Mouse (Mus musculus) hindbrain, embryonic 11.5 days (tissue): ENCODE measurements around the gene Ppp2r2c. TPM values are rescaled to one million over a fixed set of nuclear protein-coding genes. Genes with fewer than 3 reads are reported as not detected.

Experiments
- ATAC-seq: fragments of 200-750 bp; cut with Nextera tagmentation; 2 replicates; pipeline ENCODE4 v1.8.0; 2017; ENCODE audit warnings: mild to moderate bottlenecking, moderate TSS enrichment, moderate library complexity; ENCODE audit not compliant: low FRiP score
- DNase-seq: peaks from one replicate; pipeline ENCODE4 v3.0.0-alpha.2; 2015; ENCODE audit warnings: low spot score
- H3K27ac ChIP-seq: fragments of 300-500 bp; sonication (generic); 2 replicates; pipeline ENCODE4 v1.5.1; 2014; ENCODE audit warnings: mild to moderate bottlenecking, low read depth, low read length
- H3K27me3 ChIP-seq: fragments of 300-500 bp; sonication (generic); 2 replicates; pipeline ENCODE4 v1.6.1; 2014; ENCODE audit warnings: mild to moderate bottlenecking, low read length, moderate library complexity, mixed read lengths; ENCODE audit not compliant: control insufficient read depth, insufficient read depth
- H3K36me3 ChIP-seq: fragments of 300-500 bp; sonication (generic); 2 replicates; pipeline ENCODE4 v1.6.1; 2014; ENCODE audit warnings: mild to moderate bottlenecking, low read length, moderate library complexity, mixed read lengths; ENCODE audit not compliant: control insufficient read depth, insufficient read depth
- H3K4me1 ChIP-seq: fragments of 300-500 bp; sonication (generic); replicated peaks from 2 replicates; pipeline ENCODE4 v1.6.1; 2014; ENCODE audit warnings: low read length, mixed read lengths; ENCODE audit not compliant: control insufficient read depth, insufficient read depth
- H3K4me2 ChIP-seq: fragments of 300-500 bp; sonication (generic); replicated peaks from 2 replicates; pipeline ENCODE4 v1.6.1; 2014; ENCODE audit warnings: mild to moderate bottlenecking, low read depth, low read length
- H3K4me3 ChIP-seq: fragments of 300-500 bp; sonication (generic); 2 replicates; pipeline ENCODE4 v1.5.1; 2014; ENCODE audit warnings: low read depth, low read length
- H3K9ac ChIP-seq: fragments of 300-500 bp; sonication (generic); 2 replicates; pipeline ENCODE4 v1.6.1; 2014; ENCODE audit warnings: low read depth, low read length
- H3K9me3 ChIP-seq: fragments of 300-500 bp; sonication (generic); 2 replicates; pipeline ENCODE4 v1.6.1; 2016; ENCODE audit warnings: low read length; ENCODE audit not compliant: control insufficient read depth
- WGBS: fragments of 180-500 bp; shearing (Covaris S2); extraction: QIAGEN DNeasy Blood & Tissue Kit; methylation state at CpG from one replicate; pipeline ENCODE4 v1.1.7; 2014; 5-methylcytosine and 5-hydroxymethylcytosine counted together
- polyA plus RNA-seq: library from polyadenylated mRNA; unstranded; fragments of >200 nt; fragmentation: Nextera tagmentation; extraction: Ambion mirVana; gene quantifications from 2 replicates; pipeline ENCODE4 v1.2.1, GENCODE M21; 2014

Ppp2r2c gene
- polyA plus RNA-seq, 1 experiment from 2014 or later, result 1.9 TPM

DNA sequence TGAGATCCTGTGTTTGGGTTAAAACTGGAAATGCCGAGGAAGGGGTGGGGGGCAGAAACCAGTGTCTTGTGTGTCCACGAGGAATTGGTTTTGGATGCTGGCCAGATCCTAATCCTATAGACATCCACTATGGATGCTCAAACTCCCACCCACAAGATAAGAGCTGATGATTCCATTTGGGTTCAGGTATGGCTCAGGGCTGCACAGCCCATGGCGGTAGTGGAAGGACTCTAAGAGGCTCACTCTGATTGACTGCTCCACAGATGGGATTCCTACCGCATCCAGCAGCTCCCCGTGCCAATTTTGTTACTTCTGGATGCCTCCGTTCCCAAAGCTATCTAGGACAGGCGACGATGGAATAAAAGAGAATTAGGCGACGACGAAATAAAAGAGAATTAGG is 20.6 kb downstream of the Ppp2r2c start:
- ATAC-seq, result no peak
- WGBS, result 94% methylated on average over 11 of the region's 11 CpGs
- DNase-seq, result no peak
- peaks cover 7% of the 10 kb centered on the region; the same call in 1 of the 2 replicates for H3K4me1 ChIP-seq
- H3K27me3 ChIP-seq, result no peaks in the 10 kb centered on the region
- H3K9me3 ChIP-seq, result no peaks in the 10 kb centered on the region
- no peak overlapping the region for H3K9ac ChIP-seq
- H3K4me2 ChIP-seq, result no peak overlapping the region
- H3K4me3 ChIP-seq, result no peak overlapping the region
- H3K36me3 ChIP-seq, result no peaks in the 10 kb centered on the region
- H3K27ac ChIP-seq, result no peak overlapping the region

DNA sequence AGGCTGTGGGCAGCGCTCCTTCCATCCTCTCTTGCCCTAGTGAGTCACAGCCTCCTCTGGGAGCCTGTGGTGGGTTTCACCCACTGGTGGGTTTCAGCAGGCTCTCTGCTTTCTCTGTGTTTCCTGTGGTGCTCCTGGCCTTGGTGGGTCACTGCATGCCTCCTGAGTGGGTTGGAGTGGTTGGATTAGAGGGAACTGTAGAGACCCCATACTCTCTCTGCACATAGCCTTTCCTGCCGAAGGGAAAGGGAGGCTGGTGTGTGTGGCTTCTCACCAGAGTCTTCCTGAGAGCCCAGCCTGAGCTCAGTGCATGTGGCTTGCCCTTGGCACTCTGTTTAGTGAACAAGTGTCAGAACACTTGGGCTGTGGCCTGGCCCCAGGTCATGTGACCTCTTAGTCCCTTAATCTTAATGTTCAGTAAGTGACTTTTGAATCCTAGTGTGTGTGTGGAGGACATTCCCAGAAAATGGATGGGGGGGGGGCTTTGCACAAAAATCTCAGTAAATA is 21.1 kb downstream of the Ppp2r2c start:
- Histone ChIP-seq H3K4me3 (no peak overlapping the region), H3K4me1 (peaks cover 7% of the 10 kb centered on the region; the same call in 1 of the 2 replicates), H3K36me3 (no peaks in the 10 kb centered on the region), H3K27me3 (no peaks in the 10 kb centered on the region), H3K27ac (no peak overlapping the region), H3K9ac (no peak overlapping the region), H3K9me3 (no peaks in the 10 kb centered on the region), H3K4me2 (no peak overlapping the region)
- WGBS, result 89% methylated on average over 2 of the region's 2 CpGs
- no peak for DNase-seq
- ATAC-seq, result no peak

DNA sequence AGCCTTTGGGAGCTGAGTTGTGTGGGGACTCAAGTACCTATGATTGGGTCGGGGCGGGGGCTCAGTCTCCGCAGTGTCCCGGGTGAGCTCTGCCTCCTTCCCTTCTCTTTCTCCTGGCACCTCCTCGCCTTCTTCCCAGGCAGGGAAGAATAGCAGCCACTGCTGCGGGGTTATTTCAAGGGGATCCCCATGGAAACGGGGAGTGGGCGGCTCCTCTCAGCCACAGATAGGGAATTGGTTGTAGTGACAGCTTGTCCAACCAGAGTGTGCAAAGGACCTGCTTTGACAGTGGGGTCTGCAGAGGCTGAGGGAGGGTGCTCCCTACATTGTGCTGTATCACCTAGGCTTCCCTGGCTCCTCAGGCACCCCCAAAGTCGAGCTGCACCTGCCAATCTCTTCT is 22.5 kb downstream of the Ppp2r2c start:
- ATAC-seq (no peak; the same call in none of the 2 replicates), DNase-seq (peak; percentile 40)
- WGBS, result 26% methylated on average over 9 of the region's 9 CpGs
- no peaks in the 10 kb centered on the region for H3K36me3 ChIP-seq
- H3K4me2 ChIP-seq, result no peak overlapping the region
- H3K4me3 ChIP-seq, result no peak overlapping the region
- no peak overlapping the region for H3K9ac ChIP-seq
- no peaks in the 10 kb centered on the region for H3K27me3 ChIP-seq
- no peaks in the 10 kb centered on the region for H3K9me3 ChIP-seq
- no peak overlapping the region for H3K27ac ChIP-seq
- H3K4me1 ChIP-seq, result peaks cover 7% of the 10 kb centered on the region; the same call in 1 of the 2 replicates

DNA sequence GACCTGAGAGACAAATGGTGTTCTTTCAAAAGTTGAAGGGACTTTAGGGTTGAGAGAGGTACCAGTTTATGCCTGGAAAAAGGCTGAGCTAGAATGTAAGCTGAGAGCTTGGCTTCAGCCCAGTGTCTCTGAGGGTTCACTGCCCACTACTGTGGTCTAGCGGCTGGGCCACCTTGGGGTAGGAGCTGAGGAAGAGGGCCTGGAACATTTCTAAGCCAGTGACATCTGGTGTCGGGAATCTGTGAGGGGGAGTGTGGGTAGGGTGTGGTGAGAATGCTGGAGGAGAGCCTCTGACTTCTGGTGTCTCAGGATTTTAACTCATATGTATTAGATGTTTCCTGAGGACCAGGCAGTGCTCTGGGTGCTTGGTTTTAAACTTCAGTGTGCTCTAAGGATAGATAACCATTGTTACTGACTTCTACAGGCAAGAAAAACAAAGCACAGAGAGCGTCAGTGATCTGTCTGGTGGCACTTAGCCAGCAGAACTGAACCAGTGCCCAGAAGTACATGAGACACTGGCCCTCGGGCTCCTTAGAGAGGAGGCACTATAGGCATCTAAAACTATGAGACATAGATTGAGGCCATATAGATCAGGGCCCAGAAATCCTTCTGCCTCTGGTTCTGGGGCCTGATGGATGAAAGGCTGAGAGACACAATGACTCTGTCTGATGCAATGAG is 23.6 kb downstream of the Ppp2r2c start:
- H3K4me2 ChIP-seq, result no peak overlapping the region
- peaks cover 6% of the 10 kb centered on the region; the same call in 1 of the 2 replicates for H3K4me1 ChIP-seq
- H3K36me3 ChIP-seq, result no peaks in the 10 kb centered on the region
- DNase-seq, result no peak
- H3K27ac ChIP-seq, result no peak overlapping the region
- no peak overlapping the region for H3K4me3 ChIP-seq
- no peak overlapping the region for H3K9ac ChIP-seq
- WGBS, result 70% methylated on average over 4 of the region's 4 CpGs
- no peak for ATAC-seq
- H3K27me3 ChIP-seq, result no peaks in the 10 kb centered on the region
- no peaks in the 10 kb centered on the region for H3K9me3 ChIP-seq

DNA sequence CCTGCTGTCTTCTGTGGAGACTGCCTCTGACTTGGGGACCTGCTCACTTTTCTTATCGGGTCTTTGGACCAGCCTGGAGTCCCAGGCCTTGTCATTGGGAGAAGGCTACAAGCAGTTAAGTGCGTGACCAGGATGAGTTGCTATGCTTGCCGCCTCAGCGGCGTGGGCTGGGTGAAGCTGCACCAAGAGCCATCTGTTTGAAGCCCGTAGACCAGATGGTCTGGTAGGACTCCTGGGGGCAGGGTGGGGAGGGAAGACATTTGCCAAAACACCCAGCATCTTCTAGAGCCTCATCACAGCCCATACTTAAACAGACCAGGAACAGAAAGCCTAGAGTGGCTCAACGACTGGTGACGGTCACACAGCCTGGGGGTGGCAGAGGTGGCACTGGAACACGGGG is 24.9 kb downstream of the Ppp2r2c start:
- ATAC-seq, result no peak
- no peak overlapping the region for H3K4me2 ChIP-seq
- no peak overlapping the region for H3K27ac ChIP-seq
- DNase-seq, result no peak
- 72% methylated on average over 9 of the region's 9 CpGs for WGBS
- H3K9ac ChIP-seq, result no peak overlapping the region
- no peaks in the 10 kb centered on the region for H3K9me3 ChIP-seq
- H3K36me3 ChIP-seq, result no peaks in the 10 kb centered on the region
- H3K4me1 ChIP-seq, result 0 out of 2 replicates have a peak, but pooled peaks cover 4% of the 10 kb centered on the region
- H3K27me3 ChIP-seq, result no peaks in the 10 kb centered on the region
- no peak overlapping the region for H3K4me3 ChIP-seq

DNA sequence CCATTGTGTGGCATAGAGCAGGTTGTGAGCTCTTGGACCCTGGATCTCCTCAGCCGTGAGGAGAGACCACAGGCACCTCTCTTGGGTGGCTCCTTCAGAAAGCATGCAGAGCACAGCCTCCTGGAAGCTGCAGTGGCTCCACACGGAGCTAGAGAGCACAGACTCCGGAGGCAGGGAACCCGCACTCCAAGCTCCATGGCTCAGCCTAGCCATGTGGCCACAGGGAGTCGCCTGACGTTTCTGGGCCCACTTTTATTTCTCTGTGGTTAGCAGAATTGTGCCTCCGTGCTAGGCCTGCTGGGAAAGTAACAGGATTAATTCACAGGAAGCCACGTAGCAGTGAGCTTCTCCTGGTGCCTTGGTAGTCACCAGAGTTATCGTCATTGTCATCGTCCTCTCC is 25.8 kb downstream of the Ppp2r2c start:
- no peak overlapping the region for H3K4me3 ChIP-seq
- no peak overlapping the region for H3K4me2 ChIP-seq
- no peaks in the 10 kb centered on the region for H3K9me3 ChIP-seq
- 0 out of 2 replicates have a peak, but pooled peaks cover 4% of the 10 kb centered on the region for H3K4me1 ChIP-seq
- H3K27me3 ChIP-seq, result no peaks in the 10 kb centered on the region
- ATAC-seq (no peak), DNase-seq (no peak)
- H3K27ac ChIP-seq, result no peak overlapping the region
- no peak overlapping the region for H3K9ac ChIP-seq
- no peaks in the 10 kb centered on the region for H3K36me3 ChIP-seq
- 77% methylated on average over 10 of the region's 10 CpGs for WGBS

DNA sequence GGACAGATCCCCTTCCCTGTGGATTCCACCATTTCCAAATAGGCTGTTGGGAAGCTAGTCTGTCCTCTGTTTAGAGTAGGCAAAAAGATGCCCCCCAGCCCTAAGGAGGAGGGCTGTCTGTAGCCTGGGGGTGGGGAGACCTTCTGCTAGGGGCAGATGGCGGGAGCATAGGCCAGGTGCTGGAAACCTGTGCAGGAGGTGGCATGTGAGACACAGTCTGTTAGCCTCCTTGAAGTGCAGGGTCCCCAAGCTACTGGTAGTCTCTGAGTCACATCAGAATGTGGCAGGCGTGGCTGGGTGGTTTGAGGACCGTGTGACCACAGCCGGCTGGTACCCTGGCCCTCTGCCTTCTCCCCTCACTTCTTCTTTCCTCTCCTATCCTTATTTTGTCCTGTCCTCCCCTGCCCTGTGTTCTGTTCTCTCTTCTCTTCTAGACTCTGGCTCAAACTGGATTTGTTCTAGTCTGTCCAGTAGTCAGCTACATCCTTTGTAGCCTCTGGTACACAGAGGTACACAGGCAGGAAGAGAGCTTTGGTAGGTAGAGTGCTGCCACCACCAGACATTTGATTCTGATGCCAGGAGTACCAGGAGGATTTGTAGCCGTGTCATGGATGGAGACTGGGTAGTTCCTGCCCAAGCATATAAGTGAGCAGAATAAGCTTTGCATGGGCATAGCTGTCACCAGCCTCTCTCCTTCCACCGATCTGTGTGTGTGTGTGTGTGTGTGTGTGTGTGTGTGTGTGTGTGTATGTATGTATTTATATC is 26.5 kb downstream of the Ppp2r2c start:
- Histone ChIP-seq H3K9me3 (no peaks in the 10 kb centered on the region), H3K27me3 (no peaks in the 10 kb centered on the region), H3K9ac (no peak overlapping the region), H3K4me3 (no peak overlapping the region), H3K4me2 (no peak overlapping the region), H3K36me3 (no peaks in the 10 kb centered on the region), H3K4me1 (0 out of 2 replicates have a peak, but pooled peaks cover 4% of the 10 kb centered on the region), H3K27ac (no peak overlapping the region)
- ATAC-seq (no peak), DNase-seq (no peak)
- 75% methylated on average over 6 of the region's 6 CpGs for WGBS

DNA sequence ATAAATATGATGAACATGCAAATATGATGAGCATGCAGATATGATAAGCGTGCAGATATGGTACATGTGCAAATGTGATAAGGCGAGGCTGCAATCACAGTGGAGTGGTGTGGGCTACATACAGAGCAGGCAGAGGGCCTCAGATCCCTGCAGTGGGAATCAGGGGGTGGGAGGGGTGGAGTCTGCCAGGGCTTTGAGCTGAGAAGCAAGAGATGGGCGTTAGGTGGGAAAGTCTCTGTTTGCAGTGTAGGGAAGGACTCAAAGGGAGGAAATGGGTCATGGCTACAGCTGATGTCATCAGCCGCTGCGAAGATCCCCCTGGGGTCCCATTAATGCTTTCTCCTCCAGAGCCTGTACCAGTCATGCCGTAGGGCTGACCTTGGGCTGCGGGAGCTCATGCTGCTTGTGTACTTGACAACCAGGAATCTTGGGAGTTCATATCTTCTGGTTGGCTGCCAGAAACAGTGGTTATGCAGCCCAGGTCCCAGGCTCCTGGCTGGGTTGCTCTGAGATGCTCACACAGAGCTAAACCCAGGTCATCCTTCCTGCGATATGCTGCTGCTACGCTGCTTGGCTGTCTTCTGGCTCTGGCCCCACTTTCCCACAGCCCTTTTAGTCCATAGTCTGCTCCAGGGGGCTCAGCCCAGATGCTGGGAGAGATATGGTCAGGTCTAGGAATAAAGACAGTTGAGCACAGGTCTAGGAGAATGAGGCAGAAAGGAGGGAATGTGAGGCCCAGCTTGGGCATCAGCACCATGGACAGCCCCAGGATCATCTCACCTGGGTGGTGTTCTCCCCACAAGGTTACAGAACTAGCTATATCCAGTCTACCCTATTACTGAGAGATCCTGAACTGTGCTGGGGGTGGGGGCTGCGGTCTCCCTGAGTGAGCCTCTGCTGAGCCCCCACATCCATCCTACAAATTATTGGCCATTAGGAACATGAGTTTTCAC is 27.6 kb downstream of the Ppp2r2c start:
- H3K9ac ChIP-seq, result no peak overlapping the region
- no peaks in the 10 kb centered on the region for H3K9me3 ChIP-seq
- no peaks in the 10 kb centered on the region for H3K36me3 ChIP-seq
- H3K4me1 ChIP-seq, result 0 out of 2 replicates have a peak, but pooled peaks cover 1% of the 10 kb centered on the region
- ATAC-seq (no peak), DNase-seq (no peak)
- no peak overlapping the region for H3K27ac ChIP-seq
- H3K4me3 ChIP-seq, result no peak overlapping the region
- no peak overlapping the region for H3K4me2 ChIP-seq
- H3K27me3 ChIP-seq, result no peaks in the 10 kb centered on the region
- WGBS, result 82% methylated on average over 10 of the region's 10 CpGs
